Mouse (Mus musculus) kidney, embryonic 15.5 days (tissue): ENCODE measurements at regions not wholly inside any gene's neighbourhood (a gene's known extent, or its start where the extent isn't known, plus 50 kb on each side); places are given as distances from the start of the nearest gene placed in this dataset.

Experiments used
- ATAC-seq: fragments of 200-750 bp; cut with Nextera tagmentation; replicated peaks from 2 replicates; pipeline ENCODE4 v1.8.0; 2017; ENCODE audit warnings: moderate TSS enrichment; ENCODE audit not compliant: low FRiP score
- H3K27ac ChIP-seq: fragments of 300-500 bp; sonication (generic); 2 replicates; pipeline ENCODE4 v1.5.1; 2015; ENCODE audit warnings: mild to moderate bottlenecking, inconsistent platforms
- H3K27me3 ChIP-seq: fragments of 300-500 bp; sonication (generic); 2 replicates; pipeline ENCODE4 v1.6.1; 2015; ENCODE audit warnings: inconsistent platforms
- H3K36me3 ChIP-seq: fragments of 300-500 bp; sonication (generic); 2 replicates; pipeline ENCODE4 v1.6.1; 2015; ENCODE audit warnings: inconsistent platforms
- H3K4me1 ChIP-seq: fragments of 300-500 bp; sonication (generic); 2 replicates; pipeline ENCODE4 v1.6.1; 2015; ENCODE audit warnings: inconsistent platforms
- H3K4me2 ChIP-seq: fragments of 300-500 bp; sonication (generic); 2 replicates; pipeline ENCODE4 v1.6.1; 2015; ENCODE audit warnings: moderate library complexity, mild to moderate bottlenecking, inconsistent platforms
- H3K4me3 ChIP-seq: fragments of 300-500 bp; sonication (generic); replicated peaks from 2 replicates; pipeline ENCODE4 v1.5.1; 2015; ENCODE audit warnings: mild to moderate bottlenecking, inconsistent platforms
- H3K9ac ChIP-seq: fragments of 300-500 bp; sonication (generic); 2 replicates; pipeline ENCODE4 v1.6.1; 2015; ENCODE audit warnings: mild to moderate bottlenecking, inconsistent platforms
- H3K9me3 ChIP-seq: fragments of 300-500 bp; sonication (generic); replicated peaks from 2 replicates; pipeline ENCODE4 v1.6.1; 2016; ENCODE audit warnings: inconsistent platforms
- WGBS: fragments of 180-500 bp; shearing (Covaris S2); methylation state at CpG from one replicate; pipeline ENCODE4 v1.1.7; 2015; ENCODE audit warnings: mixed read lengths; 5-methylcytosine and 5-hydroxymethylcytosine counted together

DNA sequence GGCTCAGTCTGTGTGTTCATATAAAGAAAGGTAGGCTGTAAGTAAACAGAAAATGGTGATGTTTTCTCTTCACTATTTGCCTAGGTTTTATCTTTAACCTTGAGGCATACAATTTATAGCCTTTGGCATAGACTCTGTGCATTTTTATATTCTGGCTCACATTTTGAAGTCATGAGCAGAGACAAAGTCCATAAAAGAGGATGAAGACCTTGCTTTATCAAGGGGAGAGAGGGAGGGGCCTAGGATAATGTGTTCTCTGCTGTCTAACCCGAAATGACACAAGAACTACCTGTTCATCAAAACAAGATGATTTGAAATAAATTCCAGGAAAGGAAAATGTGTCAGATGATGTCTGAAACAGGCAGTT is 65.2 kb upstream of the Plcl2 start:
- Histone ChIP-seq H3K36me3 (no peaks in the 10 kb centered on the region), H3K9ac (no peak overlapping the region), H3K27me3 (no peaks in the 10 kb centered on the region), H3K27ac (no peak overlapping the region), H3K9me3 (no peaks in the 10 kb centered on the region), H3K4me2 (no peak overlapping the region), H3K4me3 (no peak overlapping the region), H3K4me1 (0 out of 2 replicates have a peak, but pooled peaks cover 11% of the 10 kb centered on the region)
- WGBS = 64% methylated on average over 1 of the region's 1 CpGs
- no peak for ATAC-seq

- H3K9me3 ChIP-seq = no peaks in the 10 kb centered on the region
- ATAC-seq = no peak
- H3K4me1 ChIP-seq = no peaks in the 10 kb centered on the region
- H3K36me3 ChIP-seq = no peaks in the 10 kb centered on the region
- no peaks in the 10 kb centered on the region for H3K27me3 ChIP-seq
- no peak overlapping the region for H3K4me2 ChIP-seq
- no peak overlapping the region for H3K4me3 ChIP-seq
- H3K27ac ChIP-seq = no peak overlapping the region
- H3K9ac ChIP-seq = no peak overlapping the region
- 71% methylated on average over 6 of the region's 6 CpGs for WGBS
Measured at GRCm38 (mm10) chr17:50448693-50449092, 60.5 kb upstream of the Plcl2 start.

DNA sequence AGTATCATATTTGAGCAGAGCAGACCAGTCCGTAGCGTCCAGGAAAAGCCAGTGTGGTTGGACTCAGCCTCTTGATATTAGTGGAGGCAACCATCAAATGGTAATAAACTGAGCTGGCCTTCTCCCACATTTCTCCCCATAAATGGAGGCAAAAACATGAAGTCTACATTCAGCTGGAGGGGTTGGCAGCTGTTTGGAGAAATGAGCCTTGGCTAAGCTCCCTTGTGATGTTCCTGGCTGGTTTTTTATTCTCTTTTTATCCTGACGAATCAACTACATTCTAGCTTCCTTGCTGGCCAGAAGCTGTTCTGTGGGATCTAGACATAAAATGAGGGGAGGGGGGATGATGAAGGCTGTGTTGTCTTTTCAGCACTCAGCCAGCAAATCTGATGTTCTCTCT is 57.6 kb upstream of the Plcl2 start:
- no peak overlapping the region for H3K4me2 ChIP-seq
- H3K9ac ChIP-seq = no peak overlapping the region
- no peak overlapping the region for H3K27ac ChIP-seq
- H3K4me1 ChIP-seq = no peaks in the 10 kb centered on the region
- no peaks in the 10 kb centered on the region for H3K9me3 ChIP-seq
- H3K4me3 ChIP-seq = no peak overlapping the region
- WGBS = 70% methylated on average over 3 of the region's 3 CpGs
- no peaks in the 10 kb centered on the region for H3K27me3 ChIP-seq
- ATAC-seq = no peak
- no peaks in the 10 kb centered on the region for H3K36me3 ChIP-seq

DNA sequence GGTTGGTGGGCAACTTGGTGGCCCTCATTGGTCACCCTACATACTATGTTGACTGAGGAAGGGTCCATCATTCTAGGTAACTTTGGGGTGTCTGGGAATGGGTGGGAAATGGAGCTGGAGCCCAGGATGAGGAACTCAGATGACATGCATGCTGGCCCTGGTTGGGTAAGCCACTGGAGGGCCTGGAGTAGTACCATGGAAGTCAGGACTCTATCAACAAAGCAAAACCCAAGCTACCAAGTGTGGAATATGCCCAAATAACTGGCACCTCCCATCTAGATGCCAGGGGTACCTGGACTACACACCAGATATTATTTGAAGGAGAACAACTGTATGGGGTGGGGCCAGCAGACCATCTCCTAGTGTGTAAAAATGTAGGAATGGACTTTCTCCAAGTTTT is 55.7 kb upstream of the Plcl2 start:
- ATAC-seq = no peak
- Histone ChIP-seq H3K27ac (no peak overlapping the region), H3K27me3 (no peaks in the 10 kb centered on the region)

GRCm38 (mm10) chr17:50453956-50454355 is 55.2 kb upstream of the Plcl2 start:
- H3K4me2 ChIP-seq = no peak overlapping the region
- no peaks in the 10 kb centered on the region for H3K36me3 ChIP-seq
- WGBS = 85% methylated on average over 5 of the region's 5 CpGs
- H3K27me3 ChIP-seq = no peaks in the 10 kb centered on the region
- no peak overlapping the region for H3K27ac ChIP-seq
- ATAC-seq = no peak
- H3K9me3 ChIP-seq = no peaks in the 10 kb centered on the region
- H3K9ac ChIP-seq = no peak overlapping the region
- H3K4me3 ChIP-seq = no peak overlapping the region
- no peaks in the 10 kb centered on the region for H3K4me1 ChIP-seq

More for the DNA sequence above, 55.7 kb upstream of the Plcl2 start:
- no peak overlapping the region for H3K4me3 ChIP-seq
- no peaks in the 10 kb centered on the region for H3K36me3 ChIP-seq
- no peak overlapping the region for H3K4me2 ChIP-seq
- H3K9ac ChIP-seq = no peak overlapping the region
- no peaks in the 10 kb centered on the region for H3K4me1 ChIP-seq
- H3K9me3 ChIP-seq = no peaks in the 10 kb centered on the region

DNA sequence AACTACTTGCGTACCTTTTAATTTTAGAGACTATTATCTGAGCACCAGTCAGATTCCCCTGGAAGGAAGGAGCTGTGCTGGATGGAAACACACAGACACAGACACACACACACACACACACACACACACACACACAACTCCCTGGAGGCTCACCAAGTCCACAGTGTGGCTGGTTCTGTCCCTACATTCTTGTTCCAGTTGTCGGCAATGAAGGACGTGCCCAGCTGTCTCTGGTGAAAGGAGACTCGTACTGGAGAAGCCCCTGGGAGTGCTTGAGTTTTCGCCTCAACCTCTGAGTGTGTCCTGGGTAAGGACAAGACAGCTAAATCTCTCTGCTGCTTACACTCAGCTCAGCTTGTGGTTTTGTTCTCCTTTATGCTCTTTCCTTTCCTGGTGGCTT is 54.3 kb upstream of the Plcl2 start:
- Histone ChIP-seq H3K4me1 (no peaks in the 10 kb centered on the region), H3K27ac (no peak overlapping the region), H3K36me3 (no peaks in the 10 kb centered on the region), H3K9ac (no peak overlapping the region), H3K27me3 (no peaks in the 10 kb centered on the region), H3K4me3 (no peak overlapping the region), H3K9me3 (no peaks in the 10 kb centered on the region), H3K4me2 (no peak overlapping the region)
- no peak for ATAC-seq
- WGBS = 78% methylated on average over 5 of the region's 5 CpGs

DNA sequence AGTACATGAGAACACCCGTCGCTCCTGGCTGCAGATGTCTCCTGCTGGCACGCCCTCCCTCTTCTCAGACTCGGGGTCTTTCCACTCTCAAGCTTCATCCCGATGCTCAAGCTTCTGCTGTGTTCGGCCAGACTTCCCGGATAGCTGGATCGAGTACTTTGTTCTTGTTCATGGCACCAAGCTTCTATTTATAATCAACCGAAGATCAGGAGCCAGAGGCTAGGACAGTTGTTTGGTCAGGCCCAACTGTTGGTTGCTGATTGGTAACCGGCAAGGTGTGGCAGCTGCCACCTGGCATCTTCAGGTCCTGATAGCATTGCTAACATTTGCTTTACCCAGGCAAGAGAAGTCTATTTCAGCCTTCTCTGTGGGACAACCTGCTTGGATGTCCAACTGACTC is 53.5 kb upstream of the Plcl2 start:
- Histone ChIP-seq H3K36me3 (no peaks in the 10 kb centered on the region), H3K27ac (no peak overlapping the region), H3K4me1 (no peaks in the 10 kb centered on the region), H3K27me3 (no peaks in the 10 kb centered on the region), H3K4me2 (no peak overlapping the region), H3K9me3 (no peaks in the 10 kb centered on the region), H3K9ac (no peak overlapping the region), H3K4me3 (no peak overlapping the region)
- WGBS = 89% methylated on average over 10 of the region's 10 CpGs
- ATAC-seq = no peak

DNA sequence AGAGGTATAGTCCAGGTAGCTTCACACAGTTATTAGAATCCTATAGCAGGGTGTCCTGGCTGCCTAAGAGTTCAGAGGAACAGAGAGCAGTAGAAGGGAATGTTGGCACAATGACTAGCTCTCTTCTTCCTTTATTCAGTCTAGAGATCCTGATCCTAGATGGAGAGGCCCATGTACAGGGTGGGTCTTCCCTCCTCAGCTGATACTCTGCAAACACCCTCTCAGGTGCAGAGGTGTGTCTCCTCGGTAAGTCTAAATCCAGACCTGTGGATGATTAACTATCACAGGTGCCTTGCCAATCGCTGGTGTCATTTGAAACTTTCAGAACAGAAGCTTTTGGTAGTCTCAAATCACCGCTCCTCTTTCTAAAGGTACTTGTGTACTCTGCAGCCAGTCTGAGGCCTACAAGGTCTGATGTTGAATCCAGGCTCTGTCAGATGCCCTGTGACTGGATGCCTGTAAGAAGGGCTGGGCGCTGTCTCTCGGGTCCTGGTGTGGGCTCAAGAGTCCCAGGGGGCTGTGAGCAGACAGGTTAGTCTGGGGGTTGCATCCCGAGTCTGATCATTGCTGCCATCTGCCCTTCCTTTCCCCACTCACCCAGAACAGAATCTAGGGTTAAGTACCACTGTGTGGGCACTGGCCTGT is 52.0 kb upstream of the Plcl2 start:
- Histone ChIP-seq H3K27me3 (no peaks in the 10 kb centered on the region), H3K36me3 (no peaks in the 10 kb centered on the region), H3K4me3 (no peak overlapping the region), H3K9ac (no peak overlapping the region), H3K4me2 (no peak overlapping the region), H3K4me1 (no peaks in the 10 kb centered on the region), H3K27ac (no peak overlapping the region), H3K9me3 (no peaks in the 10 kb centered on the region)
- ATAC-seq = no peak
- WGBS = 72% methylated on average over 6 of the region's 6 CpGs

DNA sequence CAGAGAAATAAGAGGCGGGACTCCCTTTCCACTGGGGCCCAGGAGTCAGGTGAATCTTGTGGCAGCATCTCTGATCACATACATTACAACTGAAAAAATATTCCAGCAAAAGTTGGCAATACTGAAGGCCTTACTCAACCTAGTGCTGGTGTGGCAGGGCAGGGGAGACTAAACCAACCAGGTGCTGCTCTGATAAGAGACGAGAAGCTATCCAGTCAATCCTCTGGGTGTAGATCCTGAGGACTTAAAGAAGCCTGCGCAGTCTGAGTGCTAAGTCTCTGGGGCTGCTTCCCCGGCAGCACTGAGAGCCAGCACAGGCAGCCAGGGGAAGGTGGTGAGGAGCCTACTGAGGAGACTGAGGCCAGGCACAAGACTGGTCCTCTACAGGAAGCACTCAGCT is 51.0 kb upstream of the Plcl2 start:
- Histone ChIP-seq H3K4me2 (no peak overlapping the region), H3K4me1 (no peaks in the 10 kb centered on the region), H3K9me3 (no peaks in the 10 kb centered on the region), H3K36me3 (no peaks in the 10 kb centered on the region), H3K9ac (no peak overlapping the region), H3K27ac (no peak overlapping the region), H3K4me3 (no peak overlapping the region), H3K27me3 (no peaks in the 10 kb centered on the region)
- WGBS = 83% methylated on average over 4 of the region's 4 CpGs
- no peak for ATAC-seq
